Mouse (Mus musculus): ENCODE data around the gene Serpinb1c.
"Not testable (repeated sequence)": the region's sequence is repeated elsewhere in the genome, so short reads cannot be mapped to it uniquely, and the experiment has no call there.

Gene Serpinb1c

GRCm38 (mm10) chr13:32865591-32865990 lies 32.4 kb downstream of the Serpinb1c start:
- no peak for DNase-seq (ENCODE audit: low spot score in 2 of 2)

GRCm38 (mm10) chr13:32864529-32864928 lies 33.5 kb downstream of the Serpinb1c start:
- DNase-seq (ENCODE audit: low spot score in 2 of 2): not testable (repeated sequence)

- DNase-seq (ENCODE audit: low spot score in 2 of 2): no peak
These were observed 34.6 kb downstream of the Serpinb1c start for GRCm38 (mm10) chr13:32863456-32863855.

- no peak for DNase-seq (ENCODE audit: low spot score in 2 of 2)
These were observed 37.2 kb downstream of the Serpinb1c start for GRCm38 (mm10) chr13:32860821-32861220.

- DNase-seq (ENCODE audit: low spot score in 2 of 2): no peak
These were observed 44.9 kb downstream of the Serpinb1c start for GRCm38 (mm10) chr13:32853073-32853472.

- no peak for DNase-seq (ENCODE audit: low spot score in 2 of 2)
These were observed 45.5 kb downstream of the Serpinb1c start for GRCm38 (mm10) chr13:32852539-32852938.

- DNase-seq (ENCODE audit: low spot score in 2 of 2): no peak
These were observed 46.0 kb downstream of the Serpinb1c start for GRCm38 (mm10) chr13:32851967-32852366.

GRCm38 (mm10) chr13:32850668-32851404 lies 47.2 kb downstream of the Serpinb1c start, which contains the start of gene Serpinb1a:
Serpinb1a (minus strand) TSS chr13:32851185.
- peak; percentile 42 to 59 for DNase-seq (ENCODE audit: low spot score in 2 of 2)

- no peak for DNase-seq (ENCODE audit: low spot score in 2 of 2)
These were observed 47.9 kb downstream of the Serpinb1c start for GRCm38 (mm10) chr13:32850156-32850555.

- DNase-seq (ENCODE audit: low spot score in 2 of 2): no peak
These were observed 48.4 kb downstream of the Serpinb1c start for GRCm38 (mm10) chr13:32849531-32850123.

- DNase-seq (ENCODE audit: low spot score in 2 of 2): no peak
These were observed 48.9 kb downstream of the Serpinb1c start for GRCm38 (mm10) chr13:32849092-32849491.

GRCm38 (mm10) chr13:32846221-32846620 lies 51.8 kb downstream of the Serpinb1c start:
- no peak for DNase-seq (ENCODE audit: low spot score in 2 of 2)

GRCm38 (mm10) chr13:32841349-32841748 lies 56.7 kb downstream of the Serpinb1c start:
- DNase-seq (ENCODE audit: low spot score in 2 of 2): no peak

- no peak for DNase-seq (ENCODE audit: low spot score in 2 of 2)
These were observed 58.7 kb downstream of the Serpinb1c start for GRCm38 (mm10) chr13:32839314-32839713.

- DNase-seq (ENCODE audit: low spot score in 2 of 2): no peak
These were observed 63.5 kb downstream of the Serpinb1c start for GRCm38 (mm10) chr13:32834513-32834912.

GRCm38 (mm10) chr13:32833237-32833636 lies 64.8 kb downstream of the Serpinb1c start:
- no peak for DNase-seq (ENCODE audit: low spot score in 2 of 2)

- no peak for DNase-seq (ENCODE audit: low spot score in 2 of 2)
These were observed 65.2 kb downstream of the Serpinb1c start for GRCm38 (mm10) chr13:32832776-32833175.

GRCm38 (mm10) chr13:32831505-32832273 lies 66.3 kb downstream of the Serpinb1c start:
- DNase-seq (ENCODE audit: low spot score in 2 of 2): peak in 1 of 2 experiments; percentile 31
